Mouse (Mus musculus) forebrain, embryonic 15.5 days (tissue): ENCODE data around the gene Vps16. TPM values are rescaled to one million over a fixed set of nuclear protein-coding genes. Genes with fewer than 3 reads are reported as not detected.

Experiments used
- ATAC-seq: fragments of 200-750 bp; cut with Nextera tagmentation; replicated peaks from 2 replicates; pipeline ENCODE4 v1.8.0; 2017; ENCODE audit warnings: mild to moderate bottlenecking, moderate TSS enrichment, moderate library complexity
- H3K27ac ChIP-seq: fragments of 300-500 bp; sonication (generic); replicated peaks from 2 replicates; pipeline ENCODE4 v1.5.1; 2015; ENCODE audit warnings: mild to moderate bottlenecking, inconsistent platforms
- H3K27me3 ChIP-seq: fragments of 300-500 bp; sonication (generic); 2 replicates; pipeline ENCODE4 v1.6.1; 2015; ENCODE audit warnings: inconsistent platforms
- H3K36me3 ChIP-seq: fragments of 300-500 bp; sonication (generic); 2 replicates; pipeline ENCODE4 v1.6.1; 2015; ENCODE audit warnings: mild to moderate bottlenecking, inconsistent platforms
- H3K4me1 ChIP-seq: fragments of 300-500 bp; sonication (generic); 2 replicates; pipeline ENCODE4 v1.6.1; 2015; ENCODE audit warnings: inconsistent platforms
- H3K4me2 ChIP-seq: fragments of 300-500 bp; sonication (generic); replicated peaks from 2 replicates; pipeline ENCODE4 v1.6.1; 2015; ENCODE audit warnings: mild to moderate bottlenecking, inconsistent platforms
- H3K4me3 ChIP-seq: fragments of 300-500 bp; sonication (generic); 2 replicates; pipeline ENCODE4 v1.5.1; 2015; ENCODE audit warnings: mild to moderate bottlenecking, inconsistent platforms
- H3K9ac ChIP-seq: fragments of 300-500 bp; sonication (generic); replicated peaks from 2 replicates; pipeline ENCODE4 v1.6.1; 2015; ENCODE audit warnings: mild to moderate bottlenecking, inconsistent platforms
- H3K9me3 ChIP-seq: fragments of 300-500 bp; sonication (generic); 2 replicates; pipeline ENCODE4 v1.6.1; 2016; ENCODE audit warnings: inconsistent platforms
- WGBS: fragments of 180-500 bp; shearing (Covaris S2); methylation state at CpG from one replicate; pipeline ENCODE4 v1.1.7; 2015; ENCODE audit warnings: mixed read lengths; 5-methylcytosine and 5-hydroxymethylcytosine counted together
- polyA plus RNA-seq: library from polyadenylated mRNA; unstranded; fragments of >200 nt; fragmentation: Nextera tagmentation; extraction: Ambion mirVana; gene quantifications from 2 replicates; pipeline ENCODE4 v1.2.1, GENCODE M21; 2015

The Vps16 gene
- polyA plus RNA-seq, 1 experiment from 2014 or later = 119 TPM

DNA sequence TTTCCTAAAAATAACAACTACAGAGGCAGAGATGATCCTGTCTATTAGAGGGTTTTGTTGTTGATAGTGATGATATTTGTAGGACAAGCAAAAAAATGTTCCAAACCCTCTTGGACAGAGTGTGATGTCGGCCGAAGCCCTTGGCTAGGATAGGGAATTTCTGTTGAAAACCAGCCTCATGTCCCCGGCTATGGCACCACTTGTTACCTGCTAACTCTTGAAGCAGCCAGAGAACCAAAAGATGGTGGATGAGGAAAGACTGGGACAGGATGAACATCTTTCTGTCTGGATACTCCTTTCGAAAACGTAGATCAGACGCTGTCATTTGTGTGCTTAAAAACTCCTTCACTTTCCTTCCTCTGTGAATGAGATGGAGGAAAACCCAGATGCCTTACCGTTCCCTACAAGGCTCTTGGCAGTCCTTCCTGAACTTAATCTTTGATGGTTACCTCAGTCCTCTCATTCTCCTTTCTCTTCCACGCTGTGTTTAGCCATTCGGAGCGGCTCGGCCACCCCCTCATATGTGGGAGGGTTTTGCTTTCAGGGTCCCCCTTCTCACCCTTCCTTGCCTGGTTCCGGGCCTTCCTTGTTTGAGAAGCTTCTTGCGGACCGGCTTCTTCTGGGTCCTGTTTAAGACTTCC is 27.1 kb downstream of the Vps16 start:
- 53% methylated on average over 14 of the region's 14 CpGs for WGBS
- Histone ChIP-seq H3K27ac (no peak overlapping the region), H3K4me3 (peak overlapping the region; percentile 89), H3K27me3 (no peaks in the 10 kb centered on the region), H3K9ac (peak overlapping the region; percentile 74), H3K4me2 (peak overlapping the region; percentile 75), H3K9me3 (no peaks in the 10 kb centered on the region), H3K4me1 (peaks cover 48% of the 10 kb centered on the region), H3K36me3 (no peaks in the 10 kb centered on the region)
- no peak for ATAC-seq

DNA sequence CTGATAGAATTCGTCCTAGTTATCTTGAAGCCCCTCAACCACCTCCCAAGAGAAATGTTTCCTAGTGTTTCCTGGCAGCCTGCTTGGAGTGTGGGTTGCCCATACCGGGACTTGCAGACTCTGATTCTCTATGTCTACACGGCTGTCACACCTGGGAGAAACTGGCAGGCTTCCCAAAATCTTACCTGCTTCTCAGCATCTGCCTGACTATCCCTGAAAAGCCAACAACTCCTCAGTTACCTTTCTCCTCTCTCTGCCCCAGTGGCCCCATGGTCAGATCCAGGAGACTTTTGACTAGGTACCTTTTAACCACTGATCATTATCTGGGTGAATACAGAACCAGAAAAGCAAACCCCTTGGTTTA is 27.6 kb downstream of the Vps16 start:
- peak overlapping the region; percentile 89 for H3K4me3 ChIP-seq
- 72% methylated on average over 3 of the region's 3 CpGs for WGBS
- H3K27me3 ChIP-seq = no peaks in the 10 kb centered on the region
- no peak for ATAC-seq
- peak overlapping the region; percentile 74; the same call in 1 of the 2 replicates for H3K9ac ChIP-seq
- H3K27ac ChIP-seq = no peak overlapping the region
- H3K4me1 ChIP-seq = peaks cover 49% of the 10 kb centered on the region
- no peaks in the 10 kb centered on the region for H3K9me3 ChIP-seq
- H3K36me3 ChIP-seq = no peaks in the 10 kb centered on the region
- H3K4me2 ChIP-seq = peak overlapping the region; percentile 75

DNA sequence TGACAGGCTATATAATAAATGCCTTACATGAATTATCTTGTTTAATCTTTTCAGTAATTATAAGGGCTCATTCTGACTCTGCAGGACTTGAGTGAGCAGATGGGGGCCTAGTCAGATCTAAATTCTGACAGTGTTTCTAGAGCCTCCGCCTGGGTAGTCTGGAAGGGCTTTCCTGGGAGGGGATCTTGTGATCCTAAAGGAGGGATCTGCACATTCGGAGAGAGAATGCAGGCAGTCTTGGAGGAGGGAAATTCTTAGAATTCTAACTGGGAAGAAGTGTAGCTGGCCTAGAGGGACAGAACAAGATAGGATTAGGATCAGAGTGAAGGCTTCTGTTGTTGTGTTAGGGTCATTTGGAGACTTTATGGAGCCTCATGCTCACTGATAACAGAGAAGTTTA is 28.1 kb downstream of the Vps16 start:
- H3K9me3 ChIP-seq = no peaks in the 10 kb centered on the region
- H3K27ac ChIP-seq = no peak overlapping the region
- WGBS = 52% methylated on average over 2 of the region's 2 CpGs
- no peaks in the 10 kb centered on the region for H3K27me3 ChIP-seq
- H3K4me3 ChIP-seq = no peak overlapping the region
- peak overlapping the region; percentile 75; the same call in 1 of the 2 replicates for H3K4me2 ChIP-seq
- H3K9ac ChIP-seq = no peak overlapping the region
- H3K36me3 ChIP-seq = no peaks in the 10 kb centered on the region
- no peak for ATAC-seq
- H3K4me1 ChIP-seq = peaks cover 49% of the 10 kb centered on the region

DNA sequence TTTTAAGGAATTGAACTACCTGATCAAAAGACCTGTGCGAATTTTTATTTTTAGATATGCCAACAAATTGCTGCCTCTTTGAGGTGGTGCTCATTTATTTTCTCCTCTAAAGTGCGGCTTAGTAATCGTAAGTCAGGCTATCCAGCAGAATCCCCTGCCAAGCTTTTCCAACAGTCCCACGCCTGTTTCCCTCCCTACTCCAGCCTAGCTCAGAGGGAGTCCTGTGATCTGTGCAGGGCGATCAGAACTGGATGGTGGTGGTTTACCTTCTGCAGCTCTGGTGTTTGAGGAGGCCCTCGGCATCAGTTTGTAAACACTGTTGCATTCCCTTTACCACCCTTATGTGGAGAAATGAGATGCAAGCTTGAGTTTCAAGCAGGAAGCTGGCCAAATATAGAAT is 29.3 kb downstream of the Vps16 start:
- H3K4me3 ChIP-seq = no peak overlapping the region
- no peak for ATAC-seq
- no peak overlapping the region for H3K4me2 ChIP-seq
- WGBS = 62% methylated on average over 6 of the region's 6 CpGs
- no peaks in the 10 kb centered on the region for H3K36me3 ChIP-seq
- H3K4me1 ChIP-seq = peaks cover 49% of the 10 kb centered on the region
- H3K27ac ChIP-seq = peak overlapping the region; percentile 31
- H3K9ac ChIP-seq = no peak overlapping the region
- no peaks in the 10 kb centered on the region for H3K9me3 ChIP-seq
- H3K27me3 ChIP-seq = no peaks in the 10 kb centered on the region

DNA sequence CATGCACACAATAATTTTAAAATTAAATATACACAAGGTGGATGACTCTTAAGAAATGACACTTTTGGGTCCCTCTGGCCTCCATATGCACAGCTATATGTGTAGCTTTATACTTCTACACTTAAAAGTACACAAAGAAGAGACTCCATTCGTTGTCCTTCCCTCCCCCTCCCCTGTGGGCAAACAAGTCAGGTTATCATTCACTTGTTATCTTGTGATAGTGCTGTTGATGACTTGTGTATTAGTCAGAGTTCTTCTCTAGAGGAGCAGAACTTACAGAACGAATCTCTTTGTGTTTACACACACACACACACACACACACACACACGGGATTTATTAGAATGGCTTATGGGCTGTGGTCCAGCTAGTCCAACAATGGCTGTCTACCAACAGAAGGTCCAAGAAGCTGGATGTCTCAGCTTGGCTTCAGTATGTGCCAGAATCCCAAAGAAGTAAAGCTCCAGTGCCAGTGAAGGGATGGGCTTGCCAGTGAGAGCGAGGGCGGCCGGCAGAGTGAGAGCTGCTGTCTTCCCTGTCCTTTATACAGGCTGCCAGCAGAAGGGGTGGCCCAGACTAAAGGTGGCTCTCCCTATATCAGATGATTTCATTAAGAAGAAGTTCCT is 30.7 kb downstream of the Vps16 start:
- Histone ChIP-seq H3K9ac (no peak overlapping the region), H3K27ac (no peak overlapping the region), H3K36me3 (no peaks in the 10 kb centered on the region), H3K4me1 (peaks cover 44% of the 10 kb centered on the region), H3K4me2 (no peak overlapping the region), H3K4me3 (no peak overlapping the region), H3K9me3 (no peaks in the 10 kb centered on the region), H3K27me3 (no peaks in the 10 kb centered on the region)
- ATAC-seq = no peak
- 49% methylated on average over 6 of the region's 6 CpGs for WGBS

DNA sequence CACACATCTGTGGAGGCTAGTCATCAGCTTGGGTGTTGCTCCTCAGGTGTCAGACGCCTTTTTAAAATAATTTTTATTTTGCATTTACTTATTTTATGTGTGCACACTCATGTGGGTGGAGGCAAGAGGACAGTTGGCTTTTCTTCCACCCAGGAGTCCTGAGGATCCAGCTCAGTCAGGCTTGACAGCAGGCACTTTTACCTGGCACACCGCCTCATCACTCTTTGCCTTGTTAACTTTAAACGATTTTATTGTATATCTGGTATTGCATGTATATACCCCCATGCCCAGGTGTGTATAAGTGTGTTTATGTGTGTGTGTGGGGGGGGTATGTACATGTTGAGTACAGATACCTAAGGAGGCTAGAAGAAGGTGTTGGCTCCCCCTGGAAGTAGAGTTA is 33.7 kb downstream of the Vps16 start:
- ATAC-seq = no peak
- H3K27me3 ChIP-seq = no peaks in the 10 kb centered on the region
- H3K9ac ChIP-seq = no peak overlapping the region
- H3K27ac ChIP-seq = no peak overlapping the region
- H3K36me3 ChIP-seq = no peaks in the 10 kb centered on the region
- H3K4me1 ChIP-seq = peaks cover 27% of the 10 kb centered on the region
- no peak overlapping the region for H3K4me3 ChIP-seq
- H3K9me3 ChIP-seq = no peaks in the 10 kb centered on the region
- H3K4me2 ChIP-seq = no peak overlapping the region
- whole genome bisulfite sequencing = 93% methylated on average over 3 of the region's 3 CpGs

DNA sequence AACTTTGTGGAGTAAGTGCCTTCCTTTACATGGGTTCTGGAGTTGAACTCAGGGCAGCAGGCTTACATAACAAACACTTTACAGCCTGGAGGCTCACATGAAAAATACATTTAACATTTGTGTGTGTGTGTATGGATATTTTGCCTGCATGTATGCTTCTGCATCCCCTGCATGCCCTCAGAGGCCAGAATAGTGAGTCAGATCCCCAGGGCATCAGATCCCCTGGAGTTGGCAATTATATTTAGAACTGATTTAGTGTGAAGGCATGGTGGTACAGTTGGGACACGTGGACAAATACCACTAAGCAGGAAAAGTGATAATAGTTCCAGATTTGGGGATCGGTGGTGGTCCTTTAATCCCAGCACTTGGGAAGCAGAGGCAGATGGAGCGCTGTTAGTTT is 35.4 kb downstream of the Vps16 start:
- 86% methylated on average over 3 of the region's 3 CpGs for WGBS
- no peak for ATAC-seq
- Histone ChIP-seq H3K27me3 (no peaks in the 10 kb centered on the region), H3K9me3 (no peaks in the 10 kb centered on the region), H3K9ac (no peak overlapping the region), H3K4me1 (peaks cover 16% of the 10 kb centered on the region), H3K27ac (no peak overlapping the region), H3K4me2 (no peak overlapping the region), H3K36me3 (no peaks in the 10 kb centered on the region), H3K4me3 (no peak overlapping the region)

DNA sequence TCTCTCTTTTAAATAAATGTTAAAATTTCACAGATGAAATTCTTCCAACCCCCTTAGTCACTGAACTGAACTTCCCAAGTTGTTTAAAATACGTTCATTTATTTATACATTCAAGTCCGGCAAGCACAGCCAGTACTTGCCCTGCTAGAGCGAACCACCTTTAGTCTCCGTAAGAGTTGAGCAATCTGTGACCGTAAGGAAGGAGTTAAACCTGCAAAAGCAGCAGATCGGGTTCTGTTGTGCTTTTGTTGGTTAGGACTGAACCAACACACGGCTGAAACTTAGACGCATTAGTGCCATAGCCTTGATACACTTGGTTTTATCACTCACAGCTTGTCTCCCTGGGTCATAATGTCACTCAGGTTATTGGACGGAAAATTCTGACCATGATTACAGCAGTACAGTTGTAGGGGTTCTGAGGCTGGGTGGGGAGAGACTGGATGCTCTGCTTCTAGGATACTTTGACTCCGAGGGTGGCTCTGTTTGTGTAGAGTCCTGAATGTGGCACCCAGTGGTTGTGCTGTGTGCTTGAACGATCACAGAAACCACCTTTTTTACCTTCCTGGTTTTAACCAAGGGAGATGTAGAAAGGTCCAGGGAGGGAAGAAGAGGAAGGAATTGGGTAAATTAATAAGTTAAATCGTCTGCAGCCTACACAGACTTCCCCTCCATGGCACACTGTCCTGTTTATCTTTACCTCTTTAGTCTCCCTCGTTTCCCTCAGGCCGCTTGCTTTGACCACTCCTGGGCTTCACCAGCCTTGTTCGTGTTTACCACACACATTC is 37.3 kb downstream of the Vps16 start:
- Histone ChIP-seq H3K9me3 (no peaks in the 10 kb centered on the region), H3K27me3 (no peaks in the 10 kb centered on the region), H3K4me2 (no peak overlapping the region), H3K4me3 (no peak overlapping the region), H3K27ac (no peak overlapping the region), H3K9ac (no peak overlapping the region), H3K4me1 (peaks cover 8% of the 10 kb centered on the region; the same call in 1 of the 2 replicates), H3K36me3 (no peaks in the 10 kb centered on the region)
- WGBS = 70% methylated on average over 15 of the region's 15 CpGs
- ATAC-seq = no peak

DNA sequence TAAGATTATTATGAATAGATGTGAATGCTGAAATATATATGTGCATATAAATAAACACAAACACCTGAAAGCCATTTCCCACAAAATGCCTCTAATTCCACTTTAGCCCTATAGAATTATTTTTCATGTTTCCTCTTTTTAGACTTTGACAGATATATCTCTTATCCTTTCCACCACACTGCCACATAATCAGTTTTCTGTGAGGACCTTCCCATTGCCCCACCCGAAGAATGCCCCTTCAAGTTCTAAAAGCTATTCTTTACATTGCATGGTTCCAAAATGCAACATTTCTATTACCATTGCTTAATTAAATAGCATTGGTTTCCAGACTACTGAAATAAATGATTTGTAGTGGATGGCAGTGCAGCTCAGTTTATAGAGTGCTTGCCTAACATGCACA is 42.3 kb downstream of the Vps16 start:
- H3K27ac ChIP-seq = no peak overlapping the region
- H3K9ac ChIP-seq = no peak overlapping the region
- H3K36me3 ChIP-seq = no peaks in the 10 kb centered on the region
- H3K4me1 ChIP-seq = peaks cover 34% of the 10 kb centered on the region
- 91% methylated on average over 1 of the region's 1 CpGs for WGBS
- no peak overlapping the region for H3K4me3 ChIP-seq
- H3K27me3 ChIP-seq = no peaks in the 10 kb centered on the region
- ATAC-seq = no peak
- no peaks in the 10 kb centered on the region for H3K9me3 ChIP-seq
- no peak overlapping the region for H3K4me2 ChIP-seq

DNA sequence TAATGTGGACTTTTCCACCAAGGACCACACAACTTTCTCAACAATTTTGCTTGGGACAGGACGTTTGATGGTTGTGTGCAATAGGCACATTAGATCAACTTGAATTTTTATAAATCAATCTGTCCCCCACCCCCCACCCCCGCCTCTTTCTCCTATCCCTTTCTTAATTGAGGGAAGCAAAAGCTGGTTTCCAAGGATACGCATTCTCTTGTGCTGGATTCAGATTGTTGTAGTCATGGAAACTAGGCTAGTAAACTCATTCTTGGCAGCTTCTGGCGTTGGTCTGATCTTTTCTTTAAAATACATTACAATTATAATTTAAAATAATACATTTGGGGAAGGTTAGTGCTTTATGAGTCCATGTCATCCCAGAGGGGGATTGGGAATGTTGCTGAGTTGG is 45.2 kb downstream of the Vps16 start:
- 4% methylated on average over 4 of the region's 4 CpGs for WGBS
- Histone ChIP-seq H3K36me3 (no peaks in the 10 kb centered on the region), H3K9ac (no peak overlapping the region), H3K27ac (peak overlapping the region; percentile 74), H3K4me3 (no peak overlapping the region), H3K27me3 (no peaks in the 10 kb centered on the region), H3K4me2 (peak overlapping the region; percentile 23), H3K9me3 (no peaks in the 10 kb centered on the region), H3K4me1 (peaks cover 32% of the 10 kb centered on the region)
- peak; percentile 85 for ATAC-seq

DNA sequence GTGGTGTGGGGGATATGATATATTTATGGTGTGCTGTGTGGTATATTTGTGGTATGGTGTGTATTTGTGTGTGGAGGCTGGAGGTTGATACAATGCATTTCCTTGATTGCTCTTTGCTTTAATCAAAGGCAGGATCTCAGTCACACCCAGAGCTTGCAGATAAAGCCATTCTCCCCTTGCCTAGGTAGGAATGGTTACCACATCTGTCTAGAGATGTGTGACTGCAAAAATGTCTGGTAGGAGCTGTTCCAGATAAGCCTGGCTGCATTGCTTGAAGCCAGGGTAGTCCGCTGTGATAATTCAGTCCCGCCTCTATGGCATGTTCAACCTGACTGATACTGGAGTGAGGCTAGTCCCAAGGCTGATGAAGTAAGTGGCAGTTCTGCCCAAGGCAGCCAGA is 45.8 kb downstream of the Vps16 start:
- H3K27me3 ChIP-seq = no peaks in the 10 kb centered on the region
- peak overlapping the region; percentile 74 for H3K27ac ChIP-seq
- WGBS = 43% methylated on average over 2 of the region's 2 CpGs
- peak; percentile 59 for ATAC-seq
- H3K4me2 ChIP-seq = no peak overlapping the region
- no peak overlapping the region for H3K4me3 ChIP-seq
- peaks cover 33% of the 10 kb centered on the region for H3K4me1 ChIP-seq
- no peak overlapping the region for H3K9ac ChIP-seq
- no peaks in the 10 kb centered on the region for H3K9me3 ChIP-seq
- H3K36me3 ChIP-seq = no peaks in the 10 kb centered on the region

DNA sequence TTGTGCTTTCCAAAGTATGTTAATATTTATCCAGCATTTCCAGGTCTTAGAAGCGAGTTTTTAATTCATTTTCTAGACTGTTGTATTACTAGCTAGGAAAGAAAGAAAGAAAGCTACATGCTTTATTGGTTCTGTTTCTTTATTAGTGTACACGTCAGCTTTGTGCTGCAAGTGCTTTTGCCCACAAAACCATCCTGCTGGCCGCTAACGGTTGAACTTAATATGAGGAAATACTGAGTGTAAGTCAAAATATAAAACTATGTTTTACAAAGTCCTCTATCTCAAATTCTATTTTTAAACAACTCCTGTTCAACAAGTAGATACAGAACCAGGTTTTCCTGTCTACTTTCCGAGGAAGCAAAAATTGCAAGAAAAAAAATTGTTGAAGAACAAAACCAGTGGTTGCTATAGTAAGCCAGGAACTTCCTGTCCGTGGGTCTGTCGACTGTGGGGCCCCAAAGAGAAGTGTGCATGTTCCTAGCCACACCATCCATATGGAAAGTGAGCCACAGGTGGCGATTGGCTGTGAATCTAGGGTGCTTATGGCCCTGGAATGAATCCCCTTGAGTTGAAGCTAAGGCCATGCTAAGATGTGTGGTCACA is 48.9 kb downstream of the Vps16 start:
- Histone ChIP-seq H3K36me3 (no peaks in the 10 kb centered on the region), H3K27ac (no peak overlapping the region), H3K9me3 (no peaks in the 10 kb centered on the region), H3K4me3 (no peak overlapping the region), H3K4me2 (no peak overlapping the region), H3K27me3 (no peaks in the 10 kb centered on the region), H3K4me1 (peaks cover 35% of the 10 kb centered on the region), H3K9ac (no peak overlapping the region)
- WGBS = 76% methylated on average over 8 of the region's 8 CpGs
- no peak for ATAC-seq
